Mouse (Mus musculus): ENCODE data around the gene Spdef. TPM values are rescaled to one million over a fixed set of nuclear protein-coding genes. Genes with fewer than 3 reads are reported as not detected.
A peak's percentile ranks its signal among the peaks of the same experiment; 100 is the strongest.

The Spdef gene
- polyA plus RNA-seq, 2 experiments = 0.52 TPM; not detected in 1

- WGBS = 59% methylated on average over 4 of the region's 4 CpGs
These were observed 17.7 kb upstream of the Spdef start for GRCm38 (mm10) chr17:27746446-27746845.

GRCm38 (mm10) chr17:27740961-27741360 is 12.2 kb upstream of the Spdef start:
- WGBS = 89% methylated on average over 6 of the region's 6 CpGs
- ATAC-seq (ENCODE audit: low FRiP score, low read depth) (no peak), DNase-seq (ENCODE audit: low spot score) (no peak)
- Histone ChIP-seq H3K4me3 (replicated peaks; ENCODE audit: low read length) (no peak overlapping the region), H3K4me1 (ENCODE audit: control insufficient read depth, insufficient read depth, low read length) (no peaks in the 10 kb centered on the region), H3K9ac (ENCODE audit: low read depth, low read length, severe bottlenecking) (no peak overlapping the region), H3K4me2 (replicated peaks; ENCODE audit: low read depth, low read length, severe bottlenecking) (no peak overlapping the region), H3K27me3 (ENCODE audit: control insufficient read depth, insufficient read depth, low read length) (no peaks in the 10 kb centered on the region), H3K9me3 (ENCODE audit: control insufficient read depth, low read length) (no peaks in the 10 kb centered on the region), H3K36me3 (ENCODE audit: control insufficient read depth, insufficient read depth, low read length) (0 out of 2 replicates have a peak, but pooled peaks cover 7% of the 10 kb centered on the region), H3K27ac (replicated peaks; ENCODE audit: low read depth, low read length) (no peak overlapping the region)
- TF ChIP-seq POLR2A (IDR thresholded peaks at IDR 0.05; ENCODE audit: borderline replicate concordance, extremely low read depth, insufficient read depth, insufficient read length) = no peak

More at GRCm38 (mm10) chr17:27746446-27746845, 17.7 kb upstream of the Spdef start:
- no peaks in the 10 kb centered on the region for H3K4me1 ChIP-seq (ENCODE audit: control insufficient read depth, insufficient read depth, low read length)
- H3K4me3 ChIP-seq (replicated peaks; ENCODE audit: low read length) = no peak overlapping the region
- DNase-seq (ENCODE audit: low spot score) (no peak), ATAC-seq (ENCODE audit: low FRiP score, low read depth) (peak; percentile 19; the same call in 1 of the 2 replicates)
- no peak overlapping the region for H3K9ac ChIP-seq (ENCODE audit: low read depth, low read length, severe bottlenecking)
- no peaks in the 10 kb centered on the region for H3K27me3 ChIP-seq (ENCODE audit: control insufficient read depth, insufficient read depth, low read length)
- no peak overlapping the region for H3K27ac ChIP-seq (replicated peaks; ENCODE audit: low read depth, low read length)
- H3K36me3 ChIP-seq (ENCODE audit: control insufficient read depth, insufficient read depth, low read length) = 0 out of 2 replicates have a peak, but pooled peaks cover 17% of the 10 kb centered on the region
- H3K9me3 ChIP-seq (ENCODE audit: control insufficient read depth, low read length) = no peaks in the 10 kb centered on the region
- no peak for TF ChIP-seq POLR2A (IDR thresholded peaks at IDR 0.05; ENCODE audit: borderline replicate concordance, extremely low read depth, insufficient read depth, insufficient read length)
- no peak overlapping the region for H3K4me2 ChIP-seq (replicated peaks; ENCODE audit: low read depth, low read length, severe bottlenecking)

GRCm38 (mm10) chr17:27734344-27735073 is 5.8 kb upstream of the Spdef start:
- no peaks in the 10 kb centered on the region for H3K27me3 ChIP-seq (ENCODE audit: control insufficient read depth, insufficient read depth, low read length)
- ATAC-seq (ENCODE audit: low FRiP score, low read depth) = no peak
- H3K4me1 ChIP-seq (ENCODE audit: control insufficient read depth, insufficient read depth, low read length) = no peaks in the 10 kb centered on the region
- H3K9ac ChIP-seq (ENCODE audit: low read depth, low read length, severe bottlenecking) = no peak overlapping the region
- no peak for TF ChIP-seq POLR2A (IDR thresholded peaks at IDR 0.05; ENCODE audit: borderline replicate concordance, extremely low read depth, insufficient read depth, insufficient read length)
- H3K4me3 ChIP-seq (replicated peaks; ENCODE audit: low read length) = no peak overlapping the region
- no peaks in the 10 kb centered on the region for H3K36me3 ChIP-seq (ENCODE audit: control insufficient read depth, insufficient read depth, low read length)
- H3K27ac ChIP-seq (replicated peaks; ENCODE audit: low read depth, low read length) = no peak overlapping the region
- H3K4me2 ChIP-seq (replicated peaks; ENCODE audit: low read depth, low read length, severe bottlenecking) = no peak overlapping the region
- H3K9me3 ChIP-seq (ENCODE audit: control insufficient read depth, low read length) = no peaks in the 10 kb centered on the region
- WGBS = 21% methylated on average over 13 of the region's 13 CpGs
- DNase-seq (ENCODE audit: low spot score) = no peak

- 86% methylated on average over 3 of the region's 3 CpGs for WGBS
- no peaks in the 10 kb centered on the region for H3K36me3 ChIP-seq (ENCODE audit: control insufficient read depth, insufficient read depth, low read length)
- no peaks in the 10 kb centered on the region for H3K9me3 ChIP-seq (ENCODE audit: control insufficient read depth, low read length)
- no peak overlapping the region for H3K4me3 ChIP-seq (replicated peaks; ENCODE audit: low read length)
- H3K4me2 ChIP-seq (replicated peaks; ENCODE audit: low read depth, low read length, severe bottlenecking) = no peak overlapping the region
- no peak overlapping the region for H3K9ac ChIP-seq (ENCODE audit: low read depth, low read length, severe bottlenecking)
- ATAC-seq (ENCODE audit: low FRiP score, low read depth) (no peak), DNase-seq (ENCODE audit: low spot score) (no peak)
- no peak for TF ChIP-seq POLR2A (IDR thresholded peaks at IDR 0.05; ENCODE audit: borderline replicate concordance, extremely low read depth, insufficient read depth, insufficient read length)
- H3K27ac ChIP-seq (replicated peaks; ENCODE audit: low read depth, low read length) = no peak overlapping the region
- no peaks in the 10 kb centered on the region for H3K4me1 ChIP-seq (ENCODE audit: control insufficient read depth, insufficient read depth, low read length)
- no peaks in the 10 kb centered on the region for H3K27me3 ChIP-seq (ENCODE audit: control insufficient read depth, insufficient read depth, low read length)
These were observed 3.9 kb upstream of the Spdef start for GRCm38 (mm10) chr17:27732694-27733093.

- Histone ChIP-seq H3K4me1 (ENCODE audit: control insufficient read depth, insufficient read depth, low read length) (no peaks in the 10 kb centered on the region), H3K9me3 (ENCODE audit: control insufficient read depth, low read length) (no peaks in the 10 kb centered on the region), H3K9ac (ENCODE audit: low read depth, low read length, severe bottlenecking) (no peak overlapping the region), H3K27ac (replicated peaks; ENCODE audit: low read depth, low read length) (no peak overlapping the region), H3K36me3 (ENCODE audit: control insufficient read depth, insufficient read depth, low read length) (no peaks in the 10 kb centered on the region), H3K27me3 (ENCODE audit: control insufficient read depth, insufficient read depth, low read length) (no peaks in the 10 kb centered on the region), H3K4me3 (replicated peaks; ENCODE audit: low read length) (no peak overlapping the region), H3K4me2 (replicated peaks; ENCODE audit: low read depth, low read length, severe bottlenecking) (no peak overlapping the region)
- 76% methylated on average over 5 of the region's 5 CpGs for WGBS
- no peak for ATAC-seq (ENCODE audit: low FRiP score, low read depth)
- TF ChIP-seq POLR2A (IDR thresholded peaks at IDR 0.05; ENCODE audit: borderline replicate concordance, extremely low read depth, insufficient read depth, insufficient read length) = no peak
- no peak for DNase-seq (ENCODE audit: low spot score)
These were observed 3.4 kb upstream of the Spdef start for GRCm38 (mm10) chr17:27732152-27732551.

All from limb, embryonic 14.5 days (tissue).